Mouse (Mus musculus): ENCODE measurements around the gene Tbx15. TPM values are rescaled to one million over a fixed set of nuclear protein-coding genes. Genes with fewer than 3 reads are reported as not detected.

Gene Tbx15
- polyA plus RNA-seq, 2 experiments, result 0.06 TPM; not detected in 1

- WGBS (ENCODE audit: insufficient replicate concordance), result 7% methylated on average over 18 of the region's 18 CpGs
- DNase-seq (ENCODE audit: low read depth in 3 of 3, low spot score in 3 of 3) (no peak), ATAC-seq (ENCODE audit: insufficient read depth) (no peak)
- Histone ChIP-seq H3K4me3 (ENCODE audit: insufficient read depth in 1 of 2, low read depth in 2 of 2, low read length in 2 of 2) (no peak overlapping the region), H3K4me1 (replicated peaks; ENCODE audit: control insufficient read depth in 2 of 2, insufficient read depth in 2 of 2, low read length in 1 of 2) (0 out of 4 replicates have a peak, but pooled peaks cover 0 to 3% of the 10 kb centered on the region in 2 experiments), H3K4me2 (ENCODE audit: low read depth) (no peak overlapping the region), H3K9ac (replicated peaks) (no peak overlapping the region), H3K27me3 (ENCODE audit: control insufficient read depth, insufficient read depth, low read length) (peaks cover 78% of the 10 kb centered on the region), H3K27ac (no peak overlapping the region), H3K9me3 (ENCODE audit: control insufficient read depth, low read length) (no peaks in the 10 kb centered on the region), H3K36me3 (replicated peaks; ENCODE audit: control insufficient read depth, insufficient read depth, low read depth) (no peaks in the 10 kb centered on the region)
- TF ChIP-seq EP300 (IDR thresholded peaks at IDR 0.05; ENCODE audit: low read depth), result no peak
- no peak for TF ChIP-seq CTCF (IDR thresholded peaks at IDR 0.05; ENCODE audit: low read depth)
Observed at GRCm38 (mm10) chr3:99235804-99236755, 4.1 kb upstream of the Tbx15 start.

DNA sequence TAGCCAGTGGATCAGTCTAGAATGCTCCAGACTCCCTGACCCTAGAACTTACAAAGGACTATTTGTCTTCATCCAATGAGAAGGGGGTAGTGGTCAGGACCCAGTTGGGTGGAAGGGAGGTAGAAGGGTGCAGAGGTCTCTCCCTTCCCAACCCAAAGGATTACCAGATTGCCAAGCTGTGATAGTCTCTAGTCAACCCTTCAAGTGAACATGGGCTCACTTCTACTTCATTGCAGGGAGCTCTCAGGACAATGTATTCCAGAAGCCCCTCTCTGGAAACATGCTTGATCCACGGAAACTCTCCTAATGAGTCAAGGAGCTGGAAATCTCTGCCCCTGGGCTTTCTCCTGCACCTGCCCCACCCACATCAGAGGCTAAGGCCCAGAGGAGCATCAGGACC lies 1.5 kb upstream of the Tbx15 start:
- H3K27me3 ChIP-seq (ENCODE audit: control insufficient read depth, insufficient read depth, low read length), result peaks cover 90% of the 10 kb centered on the region
- 13% methylated on average over 1 of the region's 1 CpGs for whole genome bisulfite sequencing (ENCODE audit: insufficient replicate concordance)
- H3K9ac ChIP-seq (replicated peaks), result no peak overlapping the region
- DNase-seq (ENCODE audit: low read depth in 3 of 3, low spot score in 3 of 3) (no peak), ATAC-seq (ENCODE audit: insufficient read depth) (no peak)
- H3K9me3 ChIP-seq (ENCODE audit: control insufficient read depth, low read length), result no peaks in the 10 kb centered on the region
- H3K36me3 ChIP-seq (replicated peaks; ENCODE audit: control insufficient read depth, insufficient read depth, low read depth), result no peaks in the 10 kb centered on the region
- no peak overlapping the region for H3K27ac ChIP-seq
- no peak overlapping the region for H3K4me2 ChIP-seq (ENCODE audit: low read depth)
- 0 out of 4 replicates have a peak, but pooled peaks cover 0 to 3% of the 10 kb centered on the region in 2 experiments for H3K4me1 ChIP-seq (replicated peaks; ENCODE audit: control insufficient read depth in 2 of 2, insufficient read depth in 2 of 2, low read length in 1 of 2)
- H3K4me3 ChIP-seq (ENCODE audit: insufficient read depth in 1 of 2, low read depth in 2 of 2, low read length in 2 of 2), result no peak overlapping the region
- TF ChIP-seq CTCF (IDR thresholded peaks at IDR 0.05; ENCODE audit: low read depth) (no peak), EP300 (IDR thresholded peaks at IDR 0.05; ENCODE audit: low read depth) (no peak)

DNA sequence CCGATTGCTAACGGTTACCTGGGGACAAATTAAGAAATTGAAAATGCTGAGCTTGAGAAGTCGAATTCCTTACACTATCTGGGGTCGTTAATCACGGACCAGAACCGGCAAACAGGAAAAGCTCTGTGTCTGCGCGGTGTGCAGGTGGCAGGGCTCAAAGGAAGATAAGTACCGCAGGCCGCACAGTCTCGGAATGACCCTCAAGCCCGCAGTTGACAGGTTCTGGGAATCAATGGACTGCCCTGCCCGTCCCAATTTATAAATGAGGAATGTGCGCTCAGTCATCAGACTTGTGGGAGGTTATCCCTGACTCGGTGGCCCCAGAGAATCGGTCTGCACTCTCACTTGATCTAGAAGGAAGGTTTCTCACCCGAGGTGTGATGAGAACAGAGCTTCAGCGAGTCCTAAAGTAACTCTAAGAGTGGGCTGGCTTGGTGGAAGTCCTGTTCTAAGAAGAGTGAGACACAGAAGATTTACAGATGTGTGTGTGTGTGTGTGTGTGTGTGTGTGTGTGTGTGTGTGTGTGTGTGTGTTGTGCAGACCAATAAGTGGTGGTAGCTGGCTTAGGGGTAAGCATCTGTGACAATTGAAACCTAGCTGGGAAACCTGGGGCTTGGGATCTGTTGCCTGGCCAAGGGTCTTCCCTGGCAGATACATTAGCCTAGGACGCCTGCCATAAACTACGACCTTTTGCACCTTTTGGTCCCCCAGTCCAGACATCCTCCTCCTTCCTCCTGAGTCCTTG lies 708 bp upstream of the Tbx15 start:
- Histone ChIP-seq H3K36me3 (replicated peaks; ENCODE audit: control insufficient read depth, insufficient read depth, low read depth) (no peaks in the 10 kb centered on the region), H3K27me3 (ENCODE audit: control insufficient read depth, insufficient read depth, low read length) (peaks cover 85% of the 10 kb centered on the region)
- 1% methylated on average over 20 of the region's 20 CpGs for WGBS (ENCODE audit: insufficient replicate concordance)

DNA sequence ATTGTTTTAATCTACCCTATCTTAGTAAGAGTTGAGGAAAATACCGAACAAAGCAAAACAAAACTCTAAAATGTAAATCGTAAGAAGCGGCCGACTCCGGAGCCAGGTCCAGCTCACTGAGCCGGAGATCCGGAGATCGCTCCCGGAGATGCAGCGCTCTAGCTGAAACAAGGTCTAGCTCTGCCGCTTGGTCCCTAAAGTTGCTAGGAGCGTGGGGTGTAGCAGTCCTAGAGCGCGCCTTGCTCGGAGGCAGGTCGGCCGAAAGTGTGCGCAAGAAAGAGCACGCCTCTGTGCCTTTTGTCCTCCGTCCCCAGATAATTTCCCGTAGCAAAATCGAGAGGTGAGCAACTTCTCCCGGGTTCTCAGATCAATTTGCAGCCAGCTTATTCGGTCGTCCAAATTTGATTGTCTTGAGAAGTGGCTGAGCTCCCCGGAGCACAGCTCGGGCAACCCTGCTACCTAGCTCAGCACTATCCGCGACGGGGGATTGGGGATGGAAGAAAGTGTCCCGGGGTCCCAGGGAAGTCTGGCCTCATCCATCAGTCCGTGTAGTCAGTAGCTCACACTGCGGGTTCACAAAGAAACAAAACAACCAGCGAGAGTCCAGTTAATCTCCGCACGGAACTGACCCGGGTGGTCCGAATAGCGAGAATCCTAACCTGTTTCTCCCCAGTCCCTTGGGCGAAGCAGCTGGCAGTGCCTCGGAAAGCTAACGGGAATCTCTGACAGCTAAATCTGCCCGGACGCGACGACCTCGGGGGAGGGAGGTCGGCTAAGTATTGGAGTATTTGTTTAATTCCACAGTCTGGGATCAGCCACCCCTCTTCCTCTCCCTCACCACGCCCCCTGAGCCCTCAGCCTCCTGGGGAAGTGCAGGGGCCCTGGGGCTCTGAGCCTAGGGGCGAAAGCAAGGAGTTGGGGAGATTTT lies 894 bp downstream of the Tbx15 start:
- ATAC-seq (ENCODE audit: insufficient read depth) (no peak), DNase-seq (ENCODE audit: low read depth in 3 of 3, low spot score in 3 of 3) (no peak)
- Histone ChIP-seq H3K9me3 (ENCODE audit: control insufficient read depth, low read length) (no peaks in the 10 kb centered on the region), H3K27me3 (ENCODE audit: control insufficient read depth, insufficient read depth, low read length) (peaks cover 81% of the 10 kb centered on the region), H3K4me2 (ENCODE audit: low read depth) (no peak overlapping the region), H3K9ac (replicated peaks) (no peak overlapping the region), H3K36me3 (replicated peaks; ENCODE audit: control insufficient read depth, insufficient read depth, low read depth) (no peaks in the 10 kb centered on the region), H3K4me3 (ENCODE audit: insufficient read depth in 1 of 2, low read depth in 2 of 2, low read length in 2 of 2) (no peak overlapping the region), H3K4me1 (replicated peaks; ENCODE audit: control insufficient read depth in 2 of 2, insufficient read depth in 2 of 2, low read length in 1 of 2) (no peaks in the 10 kb centered on the region), H3K27ac (no peak overlapping the region)
- 1% methylated on average over 50 of the region's 50 CpGs for WGBS (ENCODE audit: insufficient replicate concordance)
- TF ChIP-seq CTCF (IDR thresholded peaks at IDR 0.05; ENCODE audit: low read depth) (no peak), EP300 (IDR thresholded peaks at IDR 0.05; ENCODE audit: low read depth) (no peak)

More for the DNA sequence above, 708 bp upstream of the Tbx15 start:
- Histone ChIP-seq H3K9ac (replicated peaks) (no peak overlapping the region), H3K4me2 (ENCODE audit: low read depth) (no peak overlapping the region), H3K9me3 (ENCODE audit: control insufficient read depth, low read length) (no peaks in the 10 kb centered on the region), H3K4me1 (replicated peaks; ENCODE audit: control insufficient read depth in 2 of 2, insufficient read depth in 2 of 2, low read length in 1 of 2) (no peaks in the 10 kb centered on the region), H3K4me3 (ENCODE audit: insufficient read depth in 1 of 2, low read depth in 2 of 2, low read length in 2 of 2) (no peak overlapping the region), H3K27ac (no peak overlapping the region)
- TF ChIP-seq EP300 (IDR thresholded peaks at IDR 0.05; ENCODE audit: low read depth), result no peak
- TF ChIP-seq CTCF (IDR thresholded peaks at IDR 0.05; ENCODE audit: low read depth), result no peak
- ATAC-seq (ENCODE audit: insufficient read depth), result no peak
- DNase-seq (ENCODE audit: low read depth in 3 of 3, low spot score in 3 of 3), result no peak
